Mouse (Mus musculus) MEL (cell line): ENCODE measurements at regions not wholly inside any gene's neighbourhood (a gene's known extent, or its start where the extent isn't known, plus 50 kb on each side); places are given as distances from the start of the nearest gene placed in this dataset.

Experiments
- DNase-seq: peaks from one replicate; pipeline ENCODE4 v3.0.0; 2011; ENCODE audit warnings: low read depth, low spot score
- H3K27ac ChIP-seq: 2 replicates; pipeline ENCODE4 v1.5.1; 2012; ENCODE audit warnings: low read depth, mild to moderate bottlenecking, control low read depth, low read length, moderate library complexity; ENCODE audit not compliant: control insufficient read depth
- H3K27me3 ChIP-seq, 2 experiments: fragments of 150-350 bp in 1 of 2; sonication (generic) in 1 of 2; 2 replicates each; pipeline ENCODE4 v1.6.1; 2012; ENCODE audit warnings: low read length in 2 of 2, mild to moderate bottlenecking in 2 of 2, improper control_type of control experiment in 1 of 2, moderate library complexity in 1 of 2; ENCODE audit not compliant: insufficient read depth in 2 of 2, control insufficient read depth in 1 of 2
- H3K36me3 ChIP-seq, 2 experiments: 2 replicates each; pipeline ENCODE4 v1.6.1; 2012 to 2014; ENCODE audit warnings: low read length in 2 of 2, improper control_type of control experiment in 1 of 2, inconsistent platforms in 1 of 2, mild to moderate bottlenecking in 1 of 2; ENCODE audit not compliant: insufficient read depth in 2 of 2, control insufficient read depth in 1 of 2
- H3K4me1 ChIP-seq, 2 experiments: fragments of 150-350 bp in 1 of 2; sonication (generic) in 1 of 2; 2 replicates each; pipeline ENCODE4 v1.6.1; 2012; ENCODE audit warnings: low read length in 2 of 2, improper control_type of control experiment in 1 of 2, mild to moderate bottlenecking in 1 of 2; ENCODE audit not compliant: insufficient read depth in 2 of 2, control insufficient read depth in 1 of 2
- H3K4me3 ChIP-seq, 2 experiments: fragments of 150-350 bp in 1 of 2; sonication (generic) in 1 of 2; 2 replicates each; pipeline ENCODE4 v1.5.1; 2012; ENCODE audit warnings: low read depth in 2 of 2, low read length in 2 of 2, mild to moderate bottlenecking in 2 of 2, moderate library complexity in 2 of 2, control low read depth in 1 of 2, improper control_type of control experiment in 1 of 2; ENCODE audit not compliant: control insufficient read depth in 1 of 2, insufficient read depth in 1 of 2
- H3K79me2 ChIP-seq: 2 replicates; pipeline ENCODE4 v1.6.1; 2012; ENCODE audit warnings: mild to moderate bottlenecking, low read length, moderate library complexity; ENCODE audit not compliant: control insufficient read depth, poor library complexity, insufficient read depth
- H3K9ac ChIP-seq: 2 replicates; pipeline ENCODE4 v1.6.1; 2012; ENCODE audit warnings: low read depth, mild to moderate bottlenecking, control low read depth, low read length, moderate library complexity; ENCODE audit not compliant: control insufficient read depth, poor library complexity, severe bottlenecking
- H3K9me3 ChIP-seq: fragments of 150-350 bp; sonication (generic); replicated peaks from 2 replicates; pipeline ENCODE4 v1.6.1; 2012; ENCODE audit warnings: mild to moderate bottlenecking, low read length, improper control_type of control experiment, moderate library complexity; ENCODE audit not compliant: insufficient read depth
- BHLHE40 ChIP-seq: IDR thresholded peaks from 2 replicates; pipeline ENCODE4 v1.6.1; 2012; ENCODE audit warnings: low read depth, mild to moderate bottlenecking, inconsistent platforms, low read length, improper control_type of control experiment, borderline replicate concordance
- E2F4 ChIP-seq: IDR thresholded peaks from 2 replicates; pipeline ENCODE4 v1.6.1; 2011; ENCODE audit warnings: low read depth, low read length, improper control_type of control experiment, borderline replicate concordance
- ETS1 ChIP-seq: IDR thresholded peaks from 2 replicates; pipeline ENCODE4 v1.6.1; 2012; ENCODE audit warnings: low read depth, mild to moderate bottlenecking, inconsistent platforms, low read length, improper control_type of control experiment, moderate library complexity
- HCFC1 ChIP-seq: IDR thresholded peaks from 2 replicates; pipeline ENCODE4 v1.6.1; 2012; ENCODE audit warnings: low read depth, mild to moderate bottlenecking, inconsistent platforms, low read length, improper control_type of control experiment, moderate library complexity
- MEF2A ChIP-seq: IDR thresholded peaks from 2 replicates; pipeline ENCODE4 v1.6.1; 2014; ENCODE audit warnings: low read depth, mild to moderate bottlenecking, inconsistent platforms, low read length, improper control_type of control experiment; ENCODE audit not compliant: poor library complexity, insufficient replicate concordance, severe bottlenecking; ENCODE audit errors: extremely low read depth
- MYC ChIP-seq: IDR thresholded peaks from 2 replicates; pipeline ENCODE4 v1.6.1; 2011; ENCODE audit warnings: low read depth, mild to moderate bottlenecking, low read length, improper control_type of control experiment, moderate library complexity
- NRF1 ChIP-seq: IDR thresholded peaks from 2 replicates; pipeline ENCODE4 v1.6.1; 2014; ENCODE audit warnings: low read depth, mild to moderate bottlenecking, inconsistent platforms, low read length, improper control_type of control experiment, moderate library complexity; ENCODE audit not compliant: poor library complexity, insufficient read depth, severe bottlenecking
- POLR2A ChIP-seq, 2 experiments: IDR thresholded peaks; 2 replicates each; pipeline ENCODE4 v1.6.1; 2011 to 2012; ENCODE audit warnings: low read length in 2 of 2, mild to moderate bottlenecking in 2 of 2, control low read depth in 1 of 2, improper control_type of control experiment in 1 of 2, low read depth in 1 of 2, moderate library complexity in 1 of 2; ENCODE audit not compliant: control insufficient read depth in 1 of 2, insufficient read depth in 1 of 2, poor library complexity in 1 of 2
- POLR2AphosphoS5 ChIP-seq: IDR thresholded peaks from 2 replicates; pipeline ENCODE4 v1.6.1; 2012; ENCODE audit warnings: low read depth, borderline replicate concordance, mild to moderate bottlenecking, inconsistent platforms, low read length, moderate library complexity, mixed read lengths
- RCOR1 ChIP-seq: IDR thresholded peaks from 2 replicates; pipeline ENCODE4 v1.6.1; 2012; ENCODE audit warnings: low read depth, mild to moderate bottlenecking, inconsistent platforms, low read length, improper control_type of control experiment
- TAL1 ChIP-seq: IDR thresholded peaks from 2 replicates; pipeline ENCODE4 v1.6.1; 2012; ENCODE audit warnings: mild to moderate bottlenecking, inconsistent platforms, low read length, moderate library complexity, mixed read lengths
- USF2 ChIP-seq, 2 experiments: IDR thresholded peaks; 2 replicates each; pipeline ENCODE4 v1.6.1; 2011 to 2012; ENCODE audit warnings: improper control_type of control experiment in 2 of 2, low read length in 2 of 2, borderline replicate concordance in 1 of 2, inconsistent platforms in 1 of 2, low read depth in 1 of 2, mild to moderate bottlenecking in 1 of 2; ENCODE audit not compliant: insufficient read depth in 1 of 2
- ZMIZ1 ChIP-seq: IDR thresholded peaks from 2 replicates; pipeline ENCODE4 v1.6.1; 2012; ENCODE audit warnings: low read depth, mild to moderate bottlenecking, inconsistent platforms, low read length, improper control_type of control experiment, moderate library complexity

- Histone ChIP-seq H3K27ac (no peak overlapping the region), H3K9ac (no peak overlapping the region), H3K4me1 (no peaks in the 10 kb centered on the region), H3K4me3 (no peak overlapping the region), H3K27me3 (no peaks in the 10 kb centered on the region), H3K36me3 (no peaks in the 10 kb centered on the region), H3K9me3 (no peaks in the 10 kb centered on the region), H3K79me2 (no peaks in the 10 kb centered on the region)
- TF ChIP-seq HCFC1 (no peak), POLR2AphosphoS5 (no peak), RCOR1 (no peak), POLR2A (IDR thresholded peaks at IDR 0.05; ENCODE audit: control insufficient read depth in 1 of 2, insufficient read depth in 1 of 2, low read depth in 1 of 2, low read length in 2 of 2, poor library complexity in 1 of 2) (no peak)
- DNase-seq: no peak
These were observed 414.3 kb downstream of the Gtdc1 start for GRCm38 (mm10) chr2:44513080-44513724.

- no peak for TF ChIP-seq ZMIZ1
- no peak for TF ChIP-seq E2F4
- TF ChIP-seq NRF1: no peak
- no peak for TF ChIP-seq MYC
- no peak for TF ChIP-seq ETS1
- Histone ChIP-seq H3K27me3 (no peaks in the 10 kb centered on the region), H3K9ac (no peak overlapping the region), H3K27ac (no peak overlapping the region), H3K79me2 (no peaks in the 10 kb centered on the region), H3K9me3 (no peaks in the 10 kb centered on the region), H3K4me1 (no peaks in the 10 kb centered on the region), H3K4me3 (no peak overlapping the region), H3K36me3 (no peaks in the 10 kb centered on the region)
- no peak for DNase-seq
These were observed 415.1 kb downstream of the Gtdc1 start for GRCm38 (mm10) chr2:44512334-44512733.

- Histone ChIP-seq H3K27me3 (no peaks in the 10 kb centered on the region), H3K4me1 (no peaks in the 10 kb centered on the region)
- no peak for DNase-seq
These were observed 418.4 kb downstream of the Gtdc1 start for GRCm38 (mm10) chr2:44509101-44509500.

More at GRCm38 (mm10) chr2:44509101-44509500, 418.4 kb downstream of the Gtdc1 start:
- no peak overlapping the region for H3K9ac ChIP-seq
- H3K9me3 ChIP-seq: no peaks in the 10 kb centered on the region
- H3K27ac ChIP-seq: no peak overlapping the region
- H3K4me3 ChIP-seq: no peak overlapping the region
- no peaks in the 10 kb centered on the region for H3K79me2 ChIP-seq
- no peaks in the 10 kb centered on the region for H3K36me3 ChIP-seq
- TF ChIP-seq BHLHE40 (no peak), MEF2A (no peak), MYC (no peak), TAL1 (no peak), USF2 (IDR thresholded peaks at IDR 0.05; ENCODE audit: borderline replicate concordance in 1 of 2, insufficient read depth in 1 of 2, low read depth in 1 of 2, low read length in 2 of 2) (no peak)
- TF ChIP-seq, all 39 proteins: peak for 0
